8 mouse cellular contexts compared by ENCODE assay signal in genomic region chr19:11965023-11965942, GRCm38 (mm10). TPM values are rescaled to one million over a fixed set of nuclear protein-coding genes. Genes with fewer than 3 reads are reported as not detected.
DNase-seq lines count a peak whose midpoint lies in the region; ATAC-seq and TF ChIP-seq lines count a peak whose summit lies in the region.

Gene Osbp, plus strand, starts transcription at chr19:11965941.

- peak within 1 kb of the TSS; percentile 80 for H3K4me2 ChIP-seq in heart, embryonic 11.5 days
- peak within 1 kb of the TSS; percentile 67 for H3K4me2 ChIP-seq in kidney, embryonic 16.5 days (replicated peaks; ENCODE audit: low read depth, low read length)
- peak within 1 kb of the TSS; percentile 97 for H3K4me2 ChIP-seq in myocyte (ENCODE audit: low read depth)

- ATAC-seq in heart, embryonic 11.5 days (replicated peaks; ENCODE audit: insufficient number of reproducible peaks, low FRiP score, low TSS enrichment): peak; percentile 98
- ATAC-seq in kidney, embryonic 16.5 days (ENCODE audit: low FRiP score, low TSS enrichment): peak; percentile 98

- H3K79me3 ChIP-seq in C2C12 (ENCODE audit: low read depth): peaks cover 28% of the 10 kb centered on the region

- H3K27me3 ChIP-seq in C2C12 (ENCODE audit: control insufficient read depth, insufficient read depth, insufficient read length): peaks cover 4% of the 10 kb centered on the region
- H3K27me3 ChIP-seq in erythroblast, embryonic 14.5 days (ENCODE audit: control insufficient read depth): peaks cover 3% of the 10 kb centered on the region
- H3K27me3 ChIP-seq in heart, embryonic 11.5 days (ENCODE audit: control insufficient read depth, insufficient read depth, low read length): no peaks in the 10 kb centered on the region
- no peaks in the 10 kb centered on the region for H3K27me3 ChIP-seq in kidney, embryonic 16.5 days (ENCODE audit: insufficient read depth, low read length)
- H3K27me3 ChIP-seq in liver, adult 2 months (ENCODE audit: control insufficient read depth, insufficient read depth, low read length): no peaks in the 10 kb centered on the region
- peaks cover 6% of the 10 kb centered on the region for H3K27me3 ChIP-seq in myocyte (ENCODE audit: control insufficient read depth, insufficient read depth, insufficient read length)
- H3K27me3 ChIP-seq in splenic B cell, adult 2 months (ENCODE audit: control insufficient read depth, insufficient read depth, low read length, poor library complexity, severe bottlenecking): no peaks in the 10 kb centered on the region

- H3K9ac ChIP-seq in heart, embryonic 11.5 days (ENCODE audit: low read depth, low read length): peak within 1 kb of the TSS; percentile 82
- peak within 1 kb of the TSS; percentile 91 for H3K9ac ChIP-seq in kidney, embryonic 16.5 days (replicated peaks; ENCODE audit: low read length)
- peak within 1 kb of the TSS; percentile 83 for H3K9ac ChIP-seq in liver, adult 2 months (ENCODE audit: low read depth, low read length)

- H3ac ChIP-seq in C2C12 (ENCODE audit: control insufficient read depth, insufficient read length, low read depth): peak within 1 kb of the TSS; percentile 69
- peak within 1 kb of the TSS; percentile 67 for H3ac ChIP-seq in myocyte (ENCODE audit: control insufficient read depth, insufficient read length)

- no peak for TF ChIP-seq CTCF in C2C12 (IDR thresholded peaks at IDR 0.05; ENCODE audit: control insufficient read depth, insufficient read depth, insufficient read length)
- no peak for TF ChIP-seq CTCF in brain, embryonic 14.5 days (IDR thresholded peaks at IDR 0.05; ENCODE audit: borderline replicate concordance, extremely low read depth, insufficient read depth, insufficient read length)
- TF ChIP-seq CTCF in liver, adult 2 months (IDR thresholded peaks at IDR 0.05; ENCODE audit: low read depth, low read length): no peak

- DNase-seq in brain, embryonic 14.5 days (ENCODE audit: low read depth): peak; percentile 100
- DNase-seq in liver, adult 2 months (ENCODE audit: extremely low read depth, low read depth, low spot score): peak; percentile 100
- peak; percentile 100 for DNase-seq in splenic B cell, adult 2 months (ENCODE audit: low read depth, low spot score)

- H3K4me3 ChIP-seq in C2C12 (ENCODE audit: insufficient read depth, poor library complexity, severe bottlenecking) (peak within 1 kb of the TSS; percentile 87), myocyte (peak within 1 kb of the TSS; percentile 58)
- peak within 1 kb of the TSS; percentile 85 for H3K4me3 ChIP-seq in erythroblast, embryonic 14.5 days (replicated peaks)
- peak within 1 kb of the TSS; percentile 81 for H3K4me3 ChIP-seq in heart, embryonic 11.5 days (ENCODE audit: low read depth, low read length)
- peak within 1 kb of the TSS; percentile 77 for H3K4me3 ChIP-seq in kidney, embryonic 16.5 days (ENCODE audit: low read length)
- H3K4me3 ChIP-seq in liver, adult 2 months (ENCODE audit: insufficient read depth, low read depth, low read length): peak within 1 kb of the TSS; percentile 82

- H3K36me3 ChIP-seq in C2C12 (ENCODE audit: control insufficient read depth, insufficient read depth) (peaks cover 12% of the 10 kb centered on the region), myocyte (ENCODE audit: control insufficient read depth, insufficient read depth) (no peaks in the 10 kb centered on the region)
- peaks cover 27% of the 10 kb centered on the region for H3K36me3 ChIP-seq in erythroblast, embryonic 14.5 days (ENCODE audit: control insufficient read depth)
- H3K36me3 ChIP-seq in heart, embryonic 11.5 days (ENCODE audit: control insufficient read depth, insufficient read depth, low read length): no peaks in the 10 kb centered on the region
- no peaks in the 10 kb centered on the region for H3K36me3 ChIP-seq in kidney, embryonic 16.5 days (ENCODE audit: insufficient read depth, low read length)
- no peaks in the 10 kb centered on the region for H3K36me3 ChIP-seq in liver, adult 2 months (ENCODE audit: control insufficient read depth, insufficient read depth, low read length)
- no peaks in the 10 kb centered on the region for H3K36me3 ChIP-seq in splenic B cell, adult 2 months (ENCODE audit: control insufficient read depth, insufficient read depth, low read length, poor library complexity, severe bottlenecking)

- peak; percentile 89 for TF ChIP-seq POLR2A in brain, embryonic 14.5 days (IDR thresholded peaks at IDR 0.05; ENCODE audit: borderline replicate concordance, extremely low read depth, insufficient read depth, insufficient read length, poor library complexity, severe bottlenecking)
- peak; percentile 54; the same call in 1 of the 2 replicates for TF ChIP-seq POLR2A in liver, adult 2 months (IDR thresholded peaks at IDR 0.05; ENCODE audit: extremely low read depth, insufficient read depth, low read length)
- TF ChIP-seq POLR2A in myocyte (IDR thresholded peaks at IDR 0.05; ENCODE audit: insufficient read length, low read depth): peak; percentile 77

- peaks cover 4% of the 10 kb centered on the region; the same call in 1 of the 2 replicates for H3K9me3 ChIP-seq in erythroblast, embryonic 14.5 days (ENCODE audit: control insufficient read depth, low read length)
- no peaks in the 10 kb centered on the region for H3K9me3 ChIP-seq in heart, embryonic 11.5 days (replicated peaks; ENCODE audit: control insufficient read depth, low read length)
- peaks cover 4% of the 10 kb centered on the region; the same call in 1 of the 2 replicates for H3K9me3 ChIP-seq in kidney, embryonic 16.5 days (ENCODE audit: low read length)

- whole genome bisulfite sequencing in heart, embryonic 11.5 days (ENCODE audit: insufficient replicate concordance): under 1% methylated on average over 54 of the region's 59 CpGs
- WGBS in kidney, embryonic 16.5 days: under 1% methylated on average over 59 of the region's 59 CpGs
- under 1% methylated on average over 59 of the region's 59 CpGs for WGBS in liver, adult 2 months

- H3K27ac ChIP-seq in heart, embryonic 11.5 days (ENCODE audit: low read depth, low read length): peak within 1 kb of the TSS; percentile 87
- peak within 1 kb of the TSS; percentile 88 for H3K27ac ChIP-seq in kidney, embryonic 16.5 days (ENCODE audit: low read length)
- H3K27ac ChIP-seq in liver, adult 2 months (replicated peaks; ENCODE audit: insufficient read depth, low read depth, low read length): peak within 1 kb of the TSS; percentile 46

- H3K79me2 ChIP-seq in C2C12 (ENCODE audit: control insufficient read depth, insufficient read depth) (peaks cover 44% of the 10 kb centered on the region), myocyte (ENCODE audit: control insufficient read depth, insufficient read depth) (peaks cover 31% of the 10 kb centered on the region)
- H3K79me2 ChIP-seq in liver, adult 2 months (ENCODE audit: control insufficient read depth, insufficient read depth, low read length): peaks cover 9% of the 10 kb centered on the region; the same call in 1 of the 2 replicates

- peaks cover 35% of the 10 kb centered on the region for H3K4me1 ChIP-seq in erythroblast, embryonic 14.5 days (ENCODE audit: control insufficient read depth)
- H3K4me1 ChIP-seq in heart, embryonic 11.5 days (ENCODE audit: control insufficient read depth, insufficient read depth, low read length): peaks cover 20% of the 10 kb centered on the region
- peaks cover 14% of the 10 kb centered on the region for H3K4me1 ChIP-seq in kidney, embryonic 16.5 days (ENCODE audit: insufficient read depth, low read length)
- H3K4me1 ChIP-seq in liver, adult 2 months (ENCODE audit: control insufficient read depth, insufficient read depth, low read length): peaks cover 9% of the 10 kb centered on the region; the same call in 1 of the 2 replicates

TF ChIP-seq in C2C12, 6 proteins besides CTCF, POLR2A, EP300 and RAD21:
- no peak for TF ChIP-seq MYOG (IDR thresholded peaks at IDR 0.05; ENCODE audit: control insufficient read depth, extremely low read depth, insufficient read length)
- peak; percentile 46 for TF ChIP-seq MAX (IDR thresholded peaks at IDR 0.05)
- peak; percentile 74 for TF ChIP-seq USF1 (IDR thresholded peaks at IDR 0.05; ENCODE audit: low read depth)

TF ChIP-seq in myocyte, 11 proteins besides CTCF, POLR2A, EP300 and RAD21:
- peak; percentile 84 for TF ChIP-seq USF1 (IDR thresholded peaks at IDR 0.05; ENCODE audit: low read depth)
- no peak for TF ChIP-seq MYOD1 (IDR thresholded peaks at IDR 0.05; ENCODE audit: control insufficient read depth in 1 of 3, insufficient read length in 2 of 3, low read depth in 2 of 3)
- TF ChIP-seq MYOG (IDR thresholded peaks at IDR 0.05; ENCODE audit: control insufficient read depth in 1 of 3, insufficient read depth in 1 of 3, insufficient read length in 2 of 3, low read depth in 2 of 3): peak in 1 of 3 experiments; percentile 3
- TF ChIP-seq CEBPB (IDR thresholded peaks at IDR 0.05; ENCODE audit: insufficient read depth, poor library complexity, severe bottlenecking): no peak
- TF ChIP-seq E2F4 (IDR thresholded peaks at IDR 0.05; ENCODE audit: insufficient read depth): no peak
- TF ChIP-seq TCF3 (IDR thresholded peaks at IDR 0.05; ENCODE audit: insufficient read length, low read depth): no peak
- no peak for TF ChIP-seq REST (IDR thresholded peaks at IDR 0.05; ENCODE audit: insufficient read depth, insufficient read length)
- TF ChIP-seq TCF12 (IDR thresholded peaks at IDR 0.05; ENCODE audit: insufficient read depth, poor library complexity, severe bottlenecking): no peak
- TF ChIP-seq SRF (IDR thresholded peaks at IDR 0.05; ENCODE audit: control insufficient read depth, insufficient read length, low read depth): peak; percentile 67
- TF ChIP-seq MAX (IDR thresholded peaks at IDR 0.05; ENCODE audit: low read depth): no peak
- TF ChIP-seq POLR2AphosphoS2 (IDR thresholded peaks at IDR 0.05; ENCODE audit: insufficient read length, low read depth): peak; percentile 76

RNA-seq across cellular contexts. Expression of gene Osbp, which starts in this region (rescaled TPM):
- polyA plus RNA-seq in C2C12 (2012; fragmentation: generic; extraction: Trizol) (14.3 TPM), myocyte (2012; fragmentation: generic; extraction: Trizol) (23.1 TPM)
- polyA plus RNA-seq in brain, embryonic 14.5 days (2012; rRNA removed): 31.1 and 35.8 TPM in 2 replicates
- polyA plus RNA-seq in erythroblast, embryonic 14.5 days (2012): 0.53 and 0.59 TPM in 2 replicates
- 8.6 and 11.8 TPM in 2 replicates for polyA plus RNA-seq in heart, embryonic 11.5 days (2014; fragmentation: Nextera tagmentation; extraction: Ambion mirVana)
- 4.1 and 4.2 TPM in 2 replicates for polyA plus RNA-seq in kidney, embryonic 16.5 days (2015; fragmentation: Nextera tagmentation; extraction: Ambion mirVana)
- 22.8 and 27.9 TPM in 2 replicates for total RNA-seq in liver, adult 2 months (2014; rRNA removed)
- 13.4 and 14.1 TPM in 2 replicates for polyA plus RNA-seq in liver, adult 2 months (2012; rRNA removed)

Comparison
In these comparisons a context has a peak if more than half of its experiments do, and no peak if none do; other contexts are left out.
1. Peak in every context shown above with its lines: DNase-seq, ATAC-seq, H3K4me3 ChIP-seq and H3K27ac ChIP-seq.